Mouse (Mus musculus) ovary, postnatal 14 days (tissue): ENCODE results near the gene Acss3.

ENCODE experiments used
- DNase-seq: peaks from one replicate; pipeline ENCODE4 v3.0.0; 2022; ENCODE audit warnings: low spot score

The Acss3 gene

DNA sequence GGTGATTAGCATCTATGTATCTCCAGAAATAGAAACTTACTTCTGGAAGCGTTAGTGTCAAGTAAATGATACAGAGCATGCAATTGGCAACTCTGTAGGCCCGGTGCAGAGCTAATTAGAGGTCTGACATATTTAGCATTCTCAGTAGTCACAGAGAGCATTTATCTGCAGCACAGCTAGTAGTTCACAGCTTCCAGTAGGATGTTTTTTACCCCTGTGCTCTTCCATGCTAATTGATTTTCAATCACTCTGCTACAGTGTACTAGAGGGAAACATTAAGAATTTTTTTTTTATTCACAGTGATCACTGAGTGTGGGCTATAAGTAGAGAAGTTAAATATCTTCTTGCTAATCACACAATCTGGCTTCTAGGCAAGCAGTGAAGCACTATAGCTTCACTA, 112.3 kb downstream of the Acss3 start:
- no peak for DNase-seq

DNA sequence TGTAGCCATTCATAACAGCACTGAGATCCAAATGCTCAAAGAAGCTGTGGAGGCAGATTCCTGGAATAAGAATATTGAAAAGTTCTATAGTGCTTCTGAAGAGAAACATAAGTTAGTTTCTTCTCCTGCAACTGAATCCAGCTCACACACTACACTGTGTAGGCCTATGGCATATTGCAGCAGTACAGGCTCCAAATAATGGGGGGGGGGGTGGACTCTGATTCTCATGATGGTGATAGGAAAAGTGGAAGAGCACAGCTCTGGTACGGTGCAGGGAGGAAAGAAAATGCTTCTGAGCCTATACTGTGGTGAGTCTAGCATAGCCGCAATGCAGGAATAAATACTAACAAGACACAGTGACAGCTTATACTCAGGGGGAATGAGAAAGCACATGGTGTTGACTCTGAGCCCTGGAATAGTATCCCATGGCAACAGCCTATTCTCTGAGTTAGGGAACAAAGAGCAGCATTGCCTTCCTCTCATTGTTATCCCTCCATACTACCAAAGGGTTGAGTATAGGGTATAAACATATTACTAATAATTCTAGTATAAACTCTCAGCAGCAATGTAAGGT, 125.3 kb downstream of the Acss3 start:
- DNase-seq, result no peak

DNA sequence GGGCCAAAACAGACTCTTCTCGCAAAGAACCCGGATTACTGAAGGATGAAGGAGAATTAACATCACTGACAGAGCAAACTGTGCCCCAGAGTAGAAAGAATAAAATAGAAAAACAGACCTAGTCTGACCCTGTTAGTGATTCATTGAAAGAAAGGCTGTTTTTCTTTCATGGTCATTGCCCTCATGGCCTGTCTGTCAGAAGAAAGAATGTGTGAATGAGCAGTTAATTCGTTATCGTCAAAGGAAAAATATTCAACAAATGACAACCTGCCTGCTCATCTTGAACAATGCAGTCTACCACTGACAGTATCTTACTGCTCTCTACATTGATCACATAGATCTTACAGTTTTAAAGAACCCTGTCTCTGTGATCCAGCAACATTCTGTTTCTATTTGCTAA, 134.0 kb downstream of the Acss3 start:
- no peak for DNase-seq

- DNase-seq, result no peak
These were observed 148.0 kb downstream of the Acss3 start for GRCm38 (mm10) chr10:106975193-106976141.

GRCm38 (mm10) chr10:106959026-106959425, 164.4 kb downstream of the Acss3 start:
- DNase-seq, result no peak

DNA sequence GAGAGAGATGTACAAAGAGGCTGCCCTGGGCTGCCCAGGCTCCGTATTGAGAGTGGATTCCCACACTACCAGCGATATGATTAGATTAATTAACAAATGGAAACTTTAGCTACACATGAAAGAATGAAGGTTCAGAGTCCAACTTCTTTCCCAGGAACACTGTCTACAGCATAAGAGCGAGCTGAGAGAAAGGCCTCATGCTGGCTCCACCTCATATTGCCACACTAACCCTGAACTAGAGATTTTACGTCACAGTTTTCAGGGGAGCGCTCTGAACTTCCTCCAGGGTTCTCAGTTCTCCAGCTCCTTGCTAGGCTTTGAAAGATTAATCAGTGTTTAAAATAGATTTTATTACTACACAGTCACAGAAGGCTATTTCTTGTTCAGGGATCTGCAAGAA, 182.1 kb downstream of the Acss3 start:
- no peak for DNase-seq

- no peak for DNase-seq
These were observed 184.0 kb downstream of the Acss3 start for GRCm38 (mm10) chr10:106939441-106939840.

DNA sequence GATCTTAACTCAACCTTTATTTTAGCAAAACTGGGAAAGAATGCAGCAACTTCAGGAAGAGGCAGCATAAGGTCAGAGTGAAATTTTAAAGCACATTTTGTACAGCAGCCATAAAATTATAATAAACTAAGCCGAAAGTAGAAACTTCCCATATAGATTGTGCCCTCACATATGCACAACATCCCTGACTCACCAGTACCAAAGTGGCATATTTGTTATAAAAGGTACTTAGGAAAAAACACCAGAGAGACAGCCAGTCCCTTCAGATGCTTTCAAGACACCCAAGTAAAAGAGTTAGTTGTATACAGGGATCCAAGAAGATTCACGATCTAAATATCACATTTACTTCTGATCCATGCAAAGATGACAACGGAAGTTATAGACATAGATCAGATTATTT, 184.6 kb downstream of the Acss3 start:
- no peak for DNase-seq

DNA sequence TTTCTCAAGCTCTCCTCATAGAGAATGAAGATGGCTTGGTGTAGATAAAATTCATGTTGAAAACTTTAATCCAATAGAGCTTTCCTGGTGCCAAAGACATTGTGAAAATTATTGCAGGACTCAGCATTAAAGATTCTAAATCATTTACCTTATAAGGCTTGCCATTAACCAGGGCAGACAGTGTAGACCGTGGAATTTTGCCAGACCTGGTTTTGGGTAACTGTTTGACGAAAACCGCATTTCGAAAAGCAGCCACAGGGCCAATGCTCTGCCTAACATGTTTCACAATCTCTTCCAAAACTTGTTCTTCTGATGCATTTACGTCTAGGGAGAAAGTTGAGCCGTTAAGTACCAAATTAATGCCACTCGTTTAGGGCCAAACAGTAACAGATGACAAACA, 186.5 kb downstream of the Acss3 start:
- no peak for DNase-seq

DNA sequence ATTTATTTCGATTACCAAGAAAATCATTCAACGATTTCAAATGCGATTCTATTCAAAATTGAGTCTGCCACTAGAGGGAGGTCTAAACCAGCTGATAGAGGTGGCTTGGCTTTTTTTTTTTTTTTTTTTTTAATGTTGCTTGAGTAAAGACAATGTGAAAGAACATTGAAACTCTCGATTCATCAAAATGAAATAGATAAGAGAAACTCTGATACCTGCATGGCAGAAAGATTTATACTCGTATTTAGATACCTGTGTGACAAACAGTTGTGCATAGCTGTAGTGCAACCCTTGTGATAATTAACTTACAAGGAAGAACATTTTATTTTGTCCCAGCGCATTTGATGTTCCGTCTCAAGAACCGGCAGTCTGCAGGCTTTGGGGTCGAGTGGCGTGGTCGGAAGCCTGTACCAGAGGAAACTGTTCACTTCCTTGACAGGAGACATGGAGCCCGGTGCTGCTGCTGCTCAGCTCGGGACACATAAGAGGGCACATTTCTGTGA, 190.8 kb downstream of the Acss3 start:
- no peak for DNase-seq

DNA sequence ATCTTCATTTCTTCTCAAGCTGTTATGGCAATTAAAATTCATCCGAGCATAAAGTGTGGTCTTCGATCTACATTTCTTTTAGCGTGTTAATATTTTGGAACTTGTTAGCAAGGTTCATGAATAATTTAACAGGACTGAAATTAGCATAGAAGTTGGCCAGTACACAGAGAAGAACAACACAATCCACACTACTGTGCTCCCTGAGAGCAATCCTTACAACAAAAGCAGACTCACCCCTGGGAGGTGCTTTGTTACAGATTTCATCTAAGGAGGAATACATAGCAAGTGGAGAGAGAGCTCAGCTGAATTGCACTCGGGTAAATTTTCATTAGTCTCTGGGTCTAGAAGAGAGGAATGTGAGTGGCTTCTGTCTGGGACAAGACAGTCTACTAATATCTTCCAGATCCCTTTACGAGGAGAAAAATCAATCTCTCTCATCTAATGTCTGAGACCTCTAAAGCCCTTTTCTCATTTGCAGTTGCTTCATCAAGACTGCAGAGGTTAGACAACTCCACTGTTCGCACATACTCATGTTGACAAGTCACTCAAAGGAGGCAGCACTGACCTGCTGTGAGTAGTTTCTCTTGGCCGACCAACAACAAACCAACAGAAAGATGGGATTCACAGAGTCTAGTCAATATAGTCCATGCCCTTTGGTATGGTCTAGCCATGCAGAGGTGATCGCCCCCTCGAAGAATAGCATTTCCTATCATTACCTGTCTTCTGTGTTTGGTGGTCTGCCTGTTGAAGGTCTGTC, 194.7 kb downstream of the Acss3 start:
- DNase-seq, result no peak

GRCm38 (mm10) chr10:106924798-106925197, 198.7 kb downstream of the Acss3 start:
- no peak for DNase-seq

DNA sequence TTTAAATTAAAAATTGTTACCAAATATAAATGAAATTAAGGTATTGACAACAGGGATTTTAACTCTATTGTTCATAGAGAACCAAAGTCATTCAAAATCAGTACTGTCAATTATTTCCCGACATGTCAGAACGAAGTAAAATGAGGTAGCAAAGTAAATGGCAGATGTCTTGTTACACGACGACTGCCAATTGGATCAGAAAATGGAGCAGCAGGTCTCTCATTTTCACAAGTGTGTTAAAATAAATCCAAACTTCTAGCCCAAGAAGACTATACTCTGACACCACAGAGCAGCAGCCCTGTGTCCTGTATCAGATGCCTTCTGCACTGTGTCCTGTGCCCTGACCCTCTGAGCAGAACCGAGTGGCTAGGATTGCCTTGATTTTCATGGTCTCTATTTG, 199.1 kb downstream of the Acss3 start:
- DNase-seq, result no peak

- no peak for DNase-seq
These were observed 208.6 kb downstream of the Acss3 start for GRCm38 (mm10) chr10:106914822-106915221.

DNA sequence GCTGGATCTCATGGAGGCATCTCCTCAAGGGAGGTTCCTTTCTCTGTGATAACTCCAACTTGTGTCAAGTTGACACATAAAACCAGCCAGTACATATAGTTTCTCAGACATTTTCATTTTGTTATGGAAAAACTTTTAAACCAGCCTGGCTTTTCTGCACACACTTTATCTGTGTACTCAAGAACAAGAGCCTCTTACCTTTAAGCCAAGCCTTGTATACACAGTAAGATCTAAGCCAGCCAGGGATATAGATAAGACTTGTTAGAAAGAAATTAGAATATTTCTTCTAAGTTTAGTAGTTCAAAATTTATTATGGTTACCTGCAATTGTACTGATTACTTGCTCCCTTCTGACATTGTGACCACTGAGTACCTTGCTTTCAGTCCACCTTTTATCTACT, 209.2 kb downstream of the Acss3 start:
- DNase-seq, result no peak

- no peak for DNase-seq
These were observed 210.4 kb downstream of the Acss3 start for GRCm38 (mm10) chr10:106913032-106913431.

- no peak for DNase-seq
These were observed 213.4 kb downstream of the Acss3 start for GRCm38 (mm10) chr10:106910108-106910507.

- DNase-seq, result no peak
These were observed 227.1 kb downstream of the Acss3 start for GRCm38 (mm10) chr10:106896351-106896750.
